Mouse (Mus musculus) activated CD4-positive, CD25-positive, alpha-beta regulatory T cell, adult 4 months (primary cell): ENCODE measurements around the gene Nos1ap. TPM values are rescaled to one million over a fixed set of nuclear protein-coding genes. Genes with fewer than 3 reads are reported as not detected.

Experiments
- ATAC-seq: one replicate; pipeline ENCODE4 v1.8.0; 2017
- polyA plus RNA-seq, 2 experiments: library from polyadenylated mRNA; unstranded; fragments of 100-300 nt; shearing (Covaris generic); gene quantifications; one replicate each; pipeline ENCODE4 v1.2.1; 2017

The Nos1ap gene
- polyA plus RNA-seq, 2 experiments from 2014 or later = not detected

- no peak for ATAC-seq
Measured at GRCm38 (mm10) chr1:170539507-170539906, 50.2 kb downstream of the Nos1ap start.

DNA sequence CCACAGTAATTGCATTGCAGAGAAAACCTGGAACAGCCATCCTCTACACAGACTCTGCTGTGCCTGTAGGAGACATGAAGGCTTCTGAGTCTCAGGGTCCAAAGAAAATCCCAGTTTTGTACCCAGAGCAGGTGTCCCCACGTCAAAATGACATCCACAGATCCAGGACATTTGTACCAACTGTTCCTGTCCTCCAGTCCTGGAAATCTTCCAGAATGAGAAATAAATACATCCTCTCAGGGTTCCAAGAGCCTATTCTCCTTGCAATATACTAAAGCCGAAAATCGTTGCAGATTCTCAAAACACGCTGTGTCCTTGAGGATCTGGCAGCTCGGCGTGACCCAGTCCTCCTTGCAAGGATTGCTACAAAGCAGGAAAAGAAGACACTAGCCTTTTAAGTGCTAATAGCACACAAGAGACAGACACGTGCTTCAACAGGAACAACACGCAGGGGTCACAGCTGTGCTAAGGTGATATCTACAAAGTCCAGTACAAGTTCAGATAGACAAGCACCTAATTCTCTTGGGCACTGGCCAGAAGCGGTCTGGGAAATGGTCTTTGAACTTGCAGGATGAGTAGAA, 51.1 kb downstream of the Nos1ap start:
- ATAC-seq = no peak

DNA sequence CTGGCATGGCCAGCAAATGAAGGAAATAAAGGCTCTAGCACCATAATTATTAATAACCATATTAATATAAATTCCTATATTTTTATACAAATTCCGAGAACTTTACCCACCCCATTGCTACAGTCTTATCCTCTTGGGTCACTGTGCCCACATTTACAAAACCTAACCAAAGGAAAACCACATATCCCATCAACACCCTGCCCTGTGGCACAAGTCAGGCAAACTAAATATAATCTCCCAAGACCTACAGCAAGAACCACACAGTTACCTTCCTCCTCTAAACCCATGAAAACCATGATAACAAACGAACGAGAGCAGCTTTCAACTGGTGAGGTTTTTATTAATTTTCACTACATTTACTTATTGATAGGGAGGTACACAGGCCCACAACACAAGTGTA, 53.3 kb downstream of the Nos1ap start:
- no peak for ATAC-seq

DNA sequence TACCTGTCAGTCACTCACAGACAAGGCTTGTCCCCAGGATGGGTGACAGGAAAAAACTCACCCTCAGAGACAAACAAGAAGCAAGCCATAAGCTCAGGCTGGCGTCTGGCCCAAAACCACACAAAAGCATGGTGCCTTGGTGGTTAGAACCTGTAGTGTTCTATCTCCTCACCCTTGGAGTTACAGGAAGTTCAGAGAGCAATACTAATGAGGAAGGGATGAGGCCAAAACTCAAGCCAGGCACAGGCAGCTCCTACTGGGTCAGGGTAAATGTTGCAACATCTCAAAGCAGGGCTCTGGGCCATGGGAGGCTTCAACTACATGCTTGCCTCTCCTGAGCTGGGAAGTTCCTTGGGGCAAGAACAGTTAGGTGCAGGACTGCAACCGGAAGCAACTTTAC, 54.4 kb downstream of the Nos1ap start:
- ATAC-seq = no peak

DNA sequence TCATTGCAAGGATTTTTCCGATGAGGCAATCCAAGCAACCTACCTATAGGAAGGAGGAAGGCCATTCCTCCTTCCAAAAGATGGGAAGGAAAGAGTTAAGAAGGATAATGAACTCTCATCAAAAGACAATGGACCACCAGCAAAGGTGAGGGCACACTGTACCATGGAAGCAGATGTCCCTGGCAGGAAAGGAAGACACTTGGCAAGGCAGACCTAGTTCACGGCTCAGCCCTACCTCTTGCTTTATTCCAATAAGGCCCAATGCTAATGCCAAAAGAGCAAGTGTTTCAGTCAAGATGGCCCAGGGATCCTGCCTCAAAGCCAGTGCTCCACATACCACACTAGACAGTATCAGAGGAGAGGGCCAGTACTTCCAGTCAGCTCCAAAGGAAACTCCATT, 58.4 kb downstream of the Nos1ap start:
- ATAC-seq = no peak

- no peak for ATAC-seq
Measured at GRCm38 (mm10) chr1:170530456-170530855, 59.2 kb downstream of the Nos1ap start.

- no peak for ATAC-seq
Measured at GRCm38 (mm10) chr1:170522891-170523290, 66.8 kb downstream of the Nos1ap start.

GRCm38 (mm10) chr1:170521520-170522205, 68.0 kb downstream of the Nos1ap start:
- ATAC-seq = no peak

- no peak for ATAC-seq
Measured at GRCm38 (mm10) chr1:170520206-170520605, 69.5 kb downstream of the Nos1ap start.

- no peak for ATAC-seq
Measured at GRCm38 (mm10) chr1:170519631-170520030, 70.0 kb downstream of the Nos1ap start.

- ATAC-seq = no peak
Measured at GRCm38 (mm10) chr1:170516182-170516581, 73.5 kb downstream of the Nos1ap start.

- no peak for ATAC-seq
Measured at GRCm38 (mm10) chr1:170515455-170515854, 74.2 kb downstream of the Nos1ap start.

GRCm38 (mm10) chr1:170514226-170514625, 75.4 kb downstream of the Nos1ap start:
- no peak for ATAC-seq

- ATAC-seq = no peak
Measured at GRCm38 (mm10) chr1:170512429-170513097, 77.1 kb downstream of the Nos1ap start.

GRCm38 (mm10) chr1:170510595-170511240, 78.9 kb downstream of the Nos1ap start:
- no peak for ATAC-seq

- ATAC-seq = no peak
Measured at GRCm38 (mm10) chr1:170506309-170506708, 83.4 kb downstream of the Nos1ap start.

- ATAC-seq = no peak
Measured at GRCm38 (mm10) chr1:170505107-170505506, 84.6 kb downstream of the Nos1ap start.

- no peak for ATAC-seq
Measured at GRCm38 (mm10) chr1:170504378-170504777, 85.3 kb downstream of the Nos1ap start.

DNA sequence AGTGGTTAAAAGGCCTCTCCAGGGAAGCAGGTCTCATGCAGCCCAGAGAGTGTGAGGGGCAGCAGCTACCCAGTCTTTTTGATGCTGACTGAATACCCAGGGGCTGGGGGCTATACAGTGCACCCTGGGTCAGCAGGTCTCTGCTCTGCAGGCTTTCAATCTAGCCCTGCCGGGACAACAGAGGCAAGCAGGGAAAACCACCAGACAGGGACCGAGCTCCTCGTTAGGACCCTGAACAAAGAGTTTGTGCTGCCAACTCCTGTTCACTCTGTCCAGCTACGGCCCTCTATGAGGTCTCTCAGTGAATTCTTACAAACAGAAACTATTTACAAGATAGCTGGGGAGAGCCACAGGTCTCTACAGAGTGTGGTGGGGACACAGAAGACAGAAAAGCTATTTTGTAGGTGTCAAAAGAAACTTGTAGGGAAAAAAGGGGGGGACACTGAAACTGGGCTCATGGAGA, 86.4 kb downstream of the Nos1ap start:
- ATAC-seq = no peak

DNA sequence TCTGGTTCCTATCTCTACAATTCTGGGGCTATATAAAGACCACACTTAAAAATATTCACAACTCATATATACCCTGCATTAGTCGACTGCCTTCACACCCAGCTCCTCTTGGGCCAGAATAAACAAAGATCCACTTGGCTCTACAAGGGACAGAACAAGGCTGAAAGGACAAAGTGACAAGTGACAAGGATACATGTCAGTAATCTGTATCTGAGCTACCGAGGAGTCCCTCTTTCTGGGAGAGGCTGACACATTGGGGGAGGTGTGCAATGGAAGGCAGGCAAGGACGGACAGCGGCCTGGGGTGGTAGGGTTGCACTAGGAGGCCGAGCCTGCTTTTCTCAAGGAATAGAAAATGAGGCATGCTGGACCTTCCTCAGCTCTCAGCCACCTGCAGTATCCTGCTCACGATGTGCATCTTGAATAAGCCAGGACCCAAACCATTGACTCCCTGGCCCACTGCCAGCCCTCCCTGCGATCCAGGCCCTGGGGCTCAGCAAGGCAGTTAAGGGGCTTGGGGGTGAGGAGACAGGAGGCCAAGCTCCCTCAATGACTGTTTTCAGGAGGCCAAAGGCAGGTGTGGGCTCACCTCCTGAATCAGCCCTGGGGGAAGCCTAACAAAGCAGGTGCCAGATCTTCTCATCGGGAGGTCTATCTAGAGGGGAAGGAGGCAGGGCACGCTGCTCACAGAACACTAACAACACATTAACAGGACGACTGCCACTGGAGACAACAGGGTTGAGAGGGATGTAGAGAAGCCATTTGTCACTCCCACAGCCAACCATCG, 87.0 kb downstream of the Nos1ap start:
- ATAC-seq = no peak

DNA sequence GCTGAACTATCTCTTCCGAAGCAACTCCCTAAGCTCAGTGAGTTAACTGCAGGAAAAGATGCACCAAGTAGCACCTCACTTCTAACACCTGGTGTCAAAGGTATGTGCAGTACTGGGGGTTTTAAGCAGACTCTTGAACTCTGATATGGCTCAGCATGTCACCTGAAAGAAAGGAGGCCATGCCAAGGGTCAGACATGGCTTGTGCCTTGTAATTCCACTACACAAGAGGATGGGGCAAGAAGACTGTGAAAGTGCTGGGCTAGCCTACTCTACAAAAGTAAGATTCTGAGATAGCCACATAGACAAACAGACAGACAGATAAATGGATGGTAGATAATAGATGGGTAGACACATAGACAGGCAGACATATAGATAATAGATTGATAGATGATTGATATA, 87.7 kb downstream of the Nos1ap start:
- no peak for ATAC-seq

GRCm38 (mm10) chr1:170501556-170501955, 88.1 kb downstream of the Nos1ap start:
- no peak for ATAC-seq

- no peak for ATAC-seq
Measured at GRCm38 (mm10) chr1:170499891-170500290, 89.8 kb downstream of the Nos1ap start.
